Mouse (Mus musculus) limb, embryonic 12.5 days (tissue): ENCODE results near the gene S100a11. TPM values are rescaled to one million over a fixed set of nuclear protein-coding genes. Genes with fewer than 3 reads are reported as not detected.
"Not testable (repeated sequence)": the region's sequence is repeated elsewhere in the genome, so short reads cannot be mapped to it uniquely, and the experiment has no call there.

Source experiments
- ATAC-seq: fragments of 200-750 bp; cut with Nextera tagmentation; 2 replicates; pipeline ENCODE4 v1.8.0; 2017; ENCODE audit warnings: low read depth, moderate TSS enrichment; ENCODE audit not compliant: insufficient number of reproducible peaks, insufficient read depth, low FRiP score, low TSS enrichment
- H3K27ac ChIP-seq: fragments of 300-500 bp; sonication (generic); 2 replicates; pipeline ENCODE4 v1.5.1; 2016; ENCODE audit warnings: mild to moderate bottlenecking, moderate library complexity
- H3K27me3 ChIP-seq: fragments of 300-500 bp; sonication (generic); 2 replicates; pipeline ENCODE4 v1.6.1; 2016; ENCODE audit warnings: mild to moderate bottlenecking, moderate library complexity
- H3K36me3 ChIP-seq: fragments of 300-500 bp; sonication (generic); 2 replicates; pipeline ENCODE4 v1.6.1; 2016; ENCODE audit warnings: mild to moderate bottlenecking, moderate library complexity
- H3K4me1 ChIP-seq: fragments of 300-500 bp; sonication (generic); replicated peaks from 2 replicates; pipeline ENCODE4 v1.6.1; 2016
- H3K4me2 ChIP-seq: fragments of 300-500 bp; sonication (generic); 2 replicates; pipeline ENCODE4 v1.6.1; 2016; ENCODE audit warnings: mild to moderate bottlenecking, moderate library complexity
- H3K4me3 ChIP-seq: fragments of 300-500 bp; sonication (generic); replicated peaks from 2 replicates; pipeline ENCODE4 v1.5.1; 2016; ENCODE audit warnings: mild to moderate bottlenecking
- H3K9ac ChIP-seq: fragments of 300-500 bp; sonication (generic); replicated peaks from 2 replicates; pipeline ENCODE4 v1.6.1; 2016; ENCODE audit warnings: mild to moderate bottlenecking, moderate library complexity
- H3K9me3 ChIP-seq: fragments of 300-500 bp; sonication (generic); 2 replicates; pipeline ENCODE4 v1.6.1; 2016; ENCODE audit warnings: mild to moderate bottlenecking, moderate library complexity
- WGBS: fragments of 180-500 bp; shearing (Covaris S2); methylation state at CpG from one replicate; pipeline ENCODE4 v1.1.7; 2016; 5-methylcytosine and 5-hydroxymethylcytosine counted together
- polyA plus RNA-seq: library from polyadenylated mRNA; unstranded; fragments of >200 nt; fragmentation: Nextera tagmentation; extraction: Ambion mirVana; gene quantifications from 2 replicates; pipeline ENCODE4 v1.2.1, GENCODE M21; 2016

Gene S100a11
- polyA plus RNA-seq, 1 experiment from 2014 or later, result 600 TPM

- no peaks in the 10 kb centered on the region for H3K9me3 ChIP-seq
- no peak overlapping the region for H3K9ac ChIP-seq
- no peak overlapping the region for H3K27ac ChIP-seq
- no peaks in the 10 kb centered on the region for H3K27me3 ChIP-seq
- peaks cover 29% of the 10 kb centered on the region for H3K36me3 ChIP-seq
- no peak for ATAC-seq
- H3K4me2 ChIP-seq, result no peak overlapping the region
- no peak overlapping the region for H3K4me3 ChIP-seq
- H3K4me1 ChIP-seq, result no peaks in the 10 kb centered on the region
- 85% methylated on average over 3 of the region's 3 CpGs for WGBS
Measured at GRCm38 (mm10) chr3:93527300-93527699, 7.0 kb downstream of the S100a11 start.

GRCm38 (mm10) chr3:93528807-93529206, 8.5 kb downstream of the S100a11 start:
- ATAC-seq, result no peak
- H3K36me3 ChIP-seq, result peaks cover 29% of the 10 kb centered on the region
- no peaks in the 10 kb centered on the region for H3K4me1 ChIP-seq
- H3K4me2 ChIP-seq, result no peak overlapping the region
- WGBS, result 84% methylated on average over 5 of the region's 5 CpGs
- H3K4me3 ChIP-seq, result no peak overlapping the region
- H3K9me3 ChIP-seq, result 0 out of 2 replicates have a peak, but pooled peaks cover 4% of the 10 kb centered on the region
- H3K27ac ChIP-seq, result no peak overlapping the region
- H3K9ac ChIP-seq, result no peak overlapping the region
- H3K27me3 ChIP-seq, result no peaks in the 10 kb centered on the region

GRCm38 (mm10) chr3:93537068-93537576, 16.8 kb downstream of the S100a11 start:
- H3K27me3 ChIP-seq, result no peaks in the 10 kb centered on the region
- no peaks in the 10 kb centered on the region for H3K4me1 ChIP-seq
- no peak overlapping the region for H3K4me2 ChIP-seq
- no peak overlapping the region for H3K4me3 ChIP-seq
- H3K36me3 ChIP-seq, result no peaks in the 10 kb centered on the region
- H3K9ac ChIP-seq, result no peak overlapping the region
- H3K9me3 ChIP-seq, result 0 out of 2 replicates have a peak, but pooled peaks cover 4% of the 10 kb centered on the region
- no peak for ATAC-seq
- H3K27ac ChIP-seq, result no peak overlapping the region
- 84% methylated on average over 2 of the region's 2 CpGs for WGBS

GRCm38 (mm10) chr3:93538486-93538885, 18.2 kb downstream of the S100a11 start:
- WGBS, result 78% methylated on average over 2 of the region's 2 CpGs
- no peak overlapping the region for H3K4me3 ChIP-seq
- ATAC-seq, result no peak
- H3K27me3 ChIP-seq, result no peaks in the 10 kb centered on the region
- H3K9me3 ChIP-seq, result no peaks in the 10 kb centered on the region
- H3K9ac ChIP-seq, result no peak overlapping the region
- no peak overlapping the region for H3K4me2 ChIP-seq
- no peaks in the 10 kb centered on the region for H3K36me3 ChIP-seq
- no peaks in the 10 kb centered on the region for H3K4me1 ChIP-seq
- H3K27ac ChIP-seq, result no peak overlapping the region

GRCm38 (mm10) chr3:93541501-93541900, 21.2 kb downstream of the S100a11 start:
- ATAC-seq, result no peak
- 62% methylated on average over 2 of the region's 2 CpGs for WGBS
- H3K36me3 ChIP-seq, result no peaks in the 10 kb centered on the region
- no peak overlapping the region for H3K4me2 ChIP-seq
- H3K4me1 ChIP-seq, result no peaks in the 10 kb centered on the region
- H3K27ac ChIP-seq, result no peak overlapping the region
- no peak overlapping the region for H3K4me3 ChIP-seq
- no peaks in the 10 kb centered on the region for H3K9me3 ChIP-seq
- H3K27me3 ChIP-seq, result no peaks in the 10 kb centered on the region
- H3K9ac ChIP-seq, result no peak overlapping the region

- H3K27ac ChIP-seq, H3K4me1 ChIP-seq, H3K9me3 ChIP-seq, H3K9ac ChIP-seq, H3K4me2 ChIP-seq, ATAC-seq, H3K4me3 ChIP-seq, H3K27me3 ChIP-seq, H3K36me3 ChIP-seq: not testable (repeated sequence)
- WGBS, result 83% methylated on average over 6 of the region's 6 CpGs
Measured at GRCm38 (mm10) chr3:93544170-93544569, 23.9 kb downstream of the S100a11 start.

- H3K4me2 ChIP-seq, result no peak overlapping the region
- no peak overlapping the region for H3K4me3 ChIP-seq
- H3K36me3 ChIP-seq, result no peaks in the 10 kb centered on the region
- no peak for ATAC-seq
- no peak overlapping the region for H3K9ac ChIP-seq
- H3K27me3 ChIP-seq, result no peaks in the 10 kb centered on the region
- H3K27ac ChIP-seq, result no peak overlapping the region
- no peaks in the 10 kb centered on the region for H3K9me3 ChIP-seq
- 36% methylated on average over 7 of the region's 7 CpGs for WGBS
- no peaks in the 10 kb centered on the region for H3K4me1 ChIP-seq
Measured at GRCm38 (mm10) chr3:93547099-93547648, 26.9 kb downstream of the S100a11 start.

- Histone ChIP-seq H3K9ac (no peak overlapping the region), H3K4me3 (no peak overlapping the region), H3K4me1 (no peaks in the 10 kb centered on the region), H3K4me2 (no peak overlapping the region), H3K27me3 (no peaks in the 10 kb centered on the region), H3K9me3 (no peaks in the 10 kb centered on the region), H3K36me3 (no peaks in the 10 kb centered on the region), H3K27ac (no peak overlapping the region)
- 76% methylated on average over 20 of the region's 20 CpGs for WGBS
- no peak for ATAC-seq
Measured at GRCm38 (mm10) chr3:93547749-93548540, 27.7 kb downstream of the S100a11 start.

GRCm38 (mm10) chr3:93548541-93549266, 28.4 kb downstream of the S100a11 start:
- no peaks in the 10 kb centered on the region for H3K4me1 ChIP-seq
- H3K27ac ChIP-seq, result no peak overlapping the region
- H3K4me2 ChIP-seq, result no peak overlapping the region
- no peaks in the 10 kb centered on the region for H3K36me3 ChIP-seq
- no peaks in the 10 kb centered on the region for H3K9me3 ChIP-seq
- H3K9ac ChIP-seq, result no peak overlapping the region
- 77% methylated on average over 5 of the region's 6 CpGs for WGBS
- H3K27me3 ChIP-seq, result no peaks in the 10 kb centered on the region
- no peak for ATAC-seq
- H3K4me3 ChIP-seq, result no peak overlapping the region

GRCm38 (mm10) chr3:93549986-93550385, 29.7 kb downstream of the S100a11 start:
- Histone ChIP-seq H3K27ac (no peak overlapping the region), H3K27me3 (no peaks in the 10 kb centered on the region), H3K4me2 (no peak overlapping the region), H3K4me3 (no peak overlapping the region), H3K9ac (no peak overlapping the region), H3K9me3 (no peaks in the 10 kb centered on the region), H3K36me3 (no peaks in the 10 kb centered on the region), H3K4me1 (no peaks in the 10 kb centered on the region; the same call in 1 of the 2 replicates)
- no peak for ATAC-seq
- 85% methylated on average over 4 of the region's 4 CpGs for WGBS
